Mouse (Mus musculus): ENCODE data around the gene AU040320. TPM values are rescaled to one million over a fixed set of nuclear protein-coding genes. Genes with fewer than 3 reads are reported as not detected.

Gene AU040320
- polyA plus RNA-seq, 1 experiment: 20.9 TPM

DNA sequence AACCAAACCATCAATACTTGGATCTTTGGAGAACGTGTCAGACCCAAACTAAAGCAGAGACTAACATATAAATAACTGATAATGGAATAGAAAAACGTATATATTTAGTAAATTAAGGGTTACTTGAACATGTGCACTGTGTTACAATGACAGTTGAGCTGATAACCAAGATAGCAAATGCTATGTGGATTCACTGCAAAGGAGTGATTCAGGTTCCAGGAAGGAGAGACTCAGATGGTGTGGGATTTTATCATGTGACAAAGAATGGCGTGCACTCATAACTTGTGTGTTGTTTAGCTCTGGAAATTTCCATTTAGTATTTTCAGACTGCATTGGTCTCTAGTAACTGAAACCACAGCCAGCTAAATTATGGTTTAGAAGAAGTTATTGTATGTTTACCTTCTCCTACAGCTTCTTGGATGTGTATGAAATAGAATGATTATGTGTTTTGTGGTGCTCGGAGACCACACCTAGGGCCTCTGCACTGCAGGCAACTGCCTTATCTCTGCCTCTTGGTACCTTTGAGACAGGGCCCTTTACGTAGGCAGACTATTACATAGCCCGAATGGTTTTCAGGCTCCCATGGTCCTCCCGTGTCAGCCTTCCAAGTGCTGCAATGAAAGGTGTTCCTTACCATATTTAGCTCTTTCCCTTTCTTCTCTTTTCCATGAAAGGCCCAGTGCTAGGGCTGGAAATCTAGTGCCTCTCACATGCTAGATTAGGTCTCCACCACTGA lies 53.5 kb downstream of the AU040320 start:
- TF ChIP-seq GATA1 (IDR thresholded peaks at IDR 0.05; ENCODE audit: low read length): no peak

DNA sequence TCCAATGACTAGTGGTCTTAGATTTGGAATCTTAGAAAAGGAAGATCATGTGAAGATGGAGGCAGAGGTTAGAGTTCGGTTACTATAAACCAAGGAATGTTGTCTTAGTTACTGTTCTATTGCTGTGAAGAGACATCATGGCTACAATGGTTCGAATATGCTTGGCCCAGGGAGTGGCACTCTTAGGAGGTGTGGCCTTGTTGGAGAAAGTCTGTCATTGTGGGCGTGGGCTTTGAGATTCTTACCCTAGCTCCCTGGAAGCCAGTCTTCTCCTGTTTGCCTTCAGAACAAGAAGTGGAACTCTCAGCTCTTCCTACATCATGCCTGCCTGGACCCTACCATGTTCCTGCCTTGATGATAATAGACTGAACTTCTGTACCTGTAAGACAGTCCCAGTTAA lies 57.2 kb downstream of the AU040320 start:
- TF ChIP-seq GATA1 (IDR thresholded peaks at IDR 0.05; ENCODE audit: low read length): no peak

DNA sequence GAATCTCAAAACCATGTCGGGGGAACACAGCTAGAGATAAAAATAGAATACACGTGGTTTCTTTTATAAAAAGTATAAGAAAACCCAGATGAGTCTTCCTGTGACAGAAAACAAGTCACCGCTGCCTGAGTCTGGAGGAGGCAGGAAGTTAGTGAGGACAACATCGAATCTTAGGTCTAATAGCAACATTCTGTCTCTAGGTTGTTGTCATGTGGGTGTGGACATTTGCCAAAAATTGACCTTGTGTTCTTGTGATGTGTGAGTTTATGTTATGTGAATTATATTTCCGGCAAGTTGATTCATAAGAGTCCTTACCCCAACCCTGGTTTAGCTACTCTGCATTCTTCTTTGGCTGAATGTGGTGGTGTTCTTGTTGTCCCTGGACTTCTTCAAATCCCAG lies 59.9 kb downstream of the AU040320 start:
- no peak for TF ChIP-seq GATA1 (IDR thresholded peaks at IDR 0.05; ENCODE audit: low read length)

DNA sequence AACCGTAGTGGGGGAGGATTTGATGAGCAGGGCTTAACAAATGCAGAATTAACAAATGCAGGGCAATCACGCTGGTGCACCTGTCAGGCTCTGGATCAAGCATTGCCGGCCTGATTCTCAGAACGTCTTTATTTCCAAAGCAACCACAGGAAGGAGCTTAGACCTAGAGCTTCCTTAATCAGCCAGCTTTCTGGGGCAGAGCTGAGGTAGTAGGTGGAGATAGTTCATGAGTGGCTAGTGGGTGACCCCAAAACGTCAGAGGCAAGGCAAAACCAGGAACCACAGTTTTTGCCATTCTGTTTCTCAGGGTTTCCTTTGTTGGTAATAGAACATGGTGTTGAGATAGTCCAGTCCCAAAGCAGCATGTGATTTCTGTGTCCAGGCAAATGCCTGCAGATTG lies 61.5 kb downstream of the AU040320 start:
- no peak for TF ChIP-seq GATA1 (IDR thresholded peaks at IDR 0.05; ENCODE audit: low read length)

DNA sequence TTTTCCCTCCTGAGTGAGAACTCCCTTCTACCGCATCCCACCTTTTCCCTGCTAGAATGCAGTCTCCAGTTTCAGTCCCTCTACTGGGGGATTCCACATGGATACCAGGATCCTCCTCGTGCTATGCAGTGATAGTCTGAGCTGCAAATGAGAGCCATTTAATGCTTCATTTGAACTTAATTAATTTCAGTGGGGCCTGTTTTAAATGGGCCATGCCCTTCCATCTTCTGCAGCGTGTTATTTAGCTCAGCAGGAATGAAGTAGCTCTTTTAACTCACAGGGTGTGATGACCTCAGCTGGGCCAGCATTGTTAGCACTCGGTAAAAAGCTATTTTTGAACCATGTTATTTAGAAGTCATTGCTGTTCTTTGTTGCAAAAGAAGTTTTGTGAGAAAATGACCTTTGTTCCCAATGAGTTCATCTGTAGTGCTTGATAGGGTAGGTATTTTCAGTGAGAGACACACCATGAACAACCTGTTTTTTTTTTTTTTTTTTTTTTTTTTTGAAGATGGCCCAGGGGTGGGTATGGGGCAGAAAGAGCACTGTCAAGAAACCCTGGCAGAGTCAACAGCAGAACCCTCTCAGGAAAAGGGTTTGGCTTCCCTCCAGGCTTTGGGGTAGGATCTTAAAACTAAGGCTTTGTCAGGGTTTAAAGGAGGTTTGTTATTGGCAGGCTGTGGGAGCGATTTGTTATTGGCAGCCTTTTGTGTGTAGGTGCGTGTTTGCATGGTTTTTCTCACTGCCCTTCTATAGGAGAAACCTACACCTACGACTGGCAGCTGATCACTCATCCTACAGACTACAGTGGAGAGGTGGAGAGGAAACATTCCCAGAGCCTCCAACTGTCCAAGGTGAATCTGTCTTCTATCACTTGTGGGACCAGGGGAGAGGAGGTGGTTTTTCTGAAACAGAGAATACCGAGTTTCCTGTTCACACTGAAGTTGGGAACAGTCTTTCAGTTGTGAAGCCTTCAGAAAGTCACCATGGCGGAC lies 69.8 kb downstream of the AU040320 start:
- no peak for TF ChIP-seq GATA1 (IDR thresholded peaks at IDR 0.05; ENCODE audit: low read length)

DNA sequence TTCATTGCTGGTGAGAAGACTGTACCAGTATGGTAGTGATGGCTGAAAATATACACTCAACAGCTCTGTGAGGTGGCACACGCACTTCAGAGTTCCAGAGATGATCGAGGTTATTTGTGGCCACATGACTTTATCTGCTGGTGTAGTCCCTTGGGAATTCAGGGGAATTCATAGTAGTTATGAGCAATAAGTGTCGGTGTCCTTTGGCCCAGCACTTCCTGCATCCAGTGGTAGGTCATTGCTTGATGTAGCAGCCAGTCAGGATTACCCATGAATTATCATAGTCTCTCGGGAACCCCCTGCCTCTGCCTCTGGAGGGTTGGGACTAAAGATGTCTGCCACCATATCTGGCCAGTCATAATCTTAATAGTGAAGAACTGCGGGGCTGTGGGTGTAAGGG lies 70.6 kb downstream of the AU040320 start:
- no peak for TF ChIP-seq GATA1 (IDR thresholded peaks at IDR 0.05; ENCODE audit: low read length)

DNA sequence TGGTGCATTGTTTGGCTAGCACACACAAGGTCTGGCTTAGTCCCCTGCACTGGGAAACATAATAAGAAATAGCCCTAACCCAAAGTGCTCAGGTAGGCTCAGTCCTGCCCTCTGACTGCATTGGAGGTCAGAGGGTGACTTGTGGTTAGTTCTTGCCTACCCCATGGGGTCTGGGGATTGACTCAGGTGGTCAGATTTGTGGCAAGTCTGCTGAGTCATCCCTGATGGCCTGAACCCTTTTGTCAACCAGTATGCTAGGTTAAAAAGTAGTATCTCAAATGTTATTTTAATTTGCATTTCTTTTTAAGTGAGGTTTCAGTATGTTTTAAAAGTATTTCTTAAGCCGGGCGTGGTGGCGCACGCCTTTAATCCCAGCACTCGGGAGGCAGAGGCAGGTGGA lies 77.8 kb downstream of the AU040320 start:
- TF ChIP-seq GATA1 (IDR thresholded peaks at IDR 0.05; ENCODE audit: low read length): no peak

DNA sequence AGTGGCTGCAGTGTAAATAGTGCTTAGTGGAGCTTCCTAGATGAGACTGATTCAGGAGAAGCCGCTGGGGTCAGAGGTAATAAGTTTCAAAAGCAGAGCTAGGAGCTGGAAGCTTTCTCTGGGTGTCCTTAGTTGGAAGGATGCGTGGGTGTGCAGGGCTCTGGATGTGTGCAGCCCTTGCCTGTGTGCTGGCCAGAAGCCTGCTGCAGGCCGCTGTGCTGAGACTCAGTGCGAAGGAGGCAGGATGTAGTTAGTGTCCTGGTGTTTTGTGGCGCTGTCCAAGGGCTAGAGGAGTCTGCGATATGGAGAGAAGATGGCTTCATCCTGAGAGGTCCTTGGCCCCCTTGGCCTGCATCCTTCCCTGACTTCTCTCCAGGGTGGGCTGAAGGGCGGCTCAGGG lies 85.5 kb downstream of the AU040320 start:
- TF ChIP-seq GATA1 (IDR thresholded peaks at IDR 0.05; ENCODE audit: low read length): no peak

DNA sequence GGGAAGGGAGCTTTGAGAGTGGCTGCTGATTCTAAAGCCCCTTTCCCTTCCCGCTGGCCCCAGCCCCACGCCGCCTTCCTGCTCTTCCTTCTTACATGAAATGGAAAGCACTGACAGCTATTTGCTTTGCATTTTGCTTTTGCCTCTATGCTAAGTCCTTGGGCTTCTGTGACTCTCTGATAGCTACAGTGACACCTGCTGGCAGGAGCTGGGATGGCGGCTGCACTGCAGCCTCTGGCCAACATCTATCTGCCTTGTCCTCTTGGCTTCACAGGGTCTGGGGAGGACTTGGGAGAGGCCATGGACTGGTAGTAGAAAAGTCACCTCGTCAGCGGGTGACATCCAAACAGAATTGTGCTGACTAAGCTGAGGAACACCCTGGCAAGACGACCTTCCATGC lies 86.5 kb downstream of the AU040320 start:
- TF ChIP-seq GATA1 (IDR thresholded peaks at IDR 0.05; ENCODE audit: low read length): no peak

DNA sequence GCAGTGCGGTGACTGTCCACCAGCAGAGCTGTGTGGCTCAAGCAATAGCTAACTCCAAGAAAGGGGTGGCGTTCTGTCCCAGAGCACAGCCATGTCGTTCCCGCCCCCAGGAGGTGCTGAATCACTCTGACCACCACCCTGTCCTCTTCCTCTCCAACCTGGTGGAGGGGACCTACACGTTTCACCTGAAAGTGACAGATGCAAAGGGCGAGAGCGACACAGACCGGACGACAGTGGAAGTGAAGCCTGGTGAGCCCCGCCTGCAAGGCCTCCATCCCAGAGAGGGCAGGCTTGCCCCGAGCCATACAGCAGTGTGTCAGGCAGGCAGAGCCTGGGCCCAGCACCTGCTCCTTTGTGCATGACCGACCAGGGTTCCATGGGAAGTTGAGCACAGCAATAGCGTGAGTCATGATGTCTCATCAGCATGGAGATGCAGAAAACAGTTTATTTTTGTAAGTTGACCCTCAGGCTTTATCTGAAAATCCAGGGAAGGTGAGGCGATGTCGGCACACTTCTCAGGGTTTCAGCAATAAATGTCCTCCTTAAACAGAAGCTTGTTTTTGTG lies 87.7 kb downstream of the AU040320 start:
- TF ChIP-seq GATA1 (IDR thresholded peaks at IDR 0.05; ENCODE audit: low read length): no peak

DNA sequence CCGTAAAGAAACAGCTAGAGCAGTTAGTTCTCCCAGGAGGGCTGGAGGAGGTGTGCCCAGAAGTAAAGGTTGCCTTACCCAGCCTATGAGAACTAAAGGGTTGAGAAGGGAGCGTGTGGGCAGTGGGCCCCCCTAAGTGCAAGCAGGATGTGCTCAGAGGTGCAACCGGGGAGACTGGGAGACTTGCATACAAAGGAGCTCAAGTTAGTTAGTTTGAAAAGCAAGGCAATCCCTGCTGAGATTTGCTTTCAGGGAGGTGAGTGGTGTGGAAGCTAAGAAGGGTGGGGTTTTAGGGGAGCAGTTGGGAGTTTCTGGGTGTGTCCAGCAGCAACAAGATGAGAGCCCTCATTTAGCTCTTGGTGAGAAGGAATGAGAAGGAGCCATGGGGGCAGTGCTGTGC lies 89.6 kb downstream of the AU040320 start:
- TF ChIP-seq GATA1 (IDR thresholded peaks at IDR 0.05; ENCODE audit: low read length): no peak

DNA sequence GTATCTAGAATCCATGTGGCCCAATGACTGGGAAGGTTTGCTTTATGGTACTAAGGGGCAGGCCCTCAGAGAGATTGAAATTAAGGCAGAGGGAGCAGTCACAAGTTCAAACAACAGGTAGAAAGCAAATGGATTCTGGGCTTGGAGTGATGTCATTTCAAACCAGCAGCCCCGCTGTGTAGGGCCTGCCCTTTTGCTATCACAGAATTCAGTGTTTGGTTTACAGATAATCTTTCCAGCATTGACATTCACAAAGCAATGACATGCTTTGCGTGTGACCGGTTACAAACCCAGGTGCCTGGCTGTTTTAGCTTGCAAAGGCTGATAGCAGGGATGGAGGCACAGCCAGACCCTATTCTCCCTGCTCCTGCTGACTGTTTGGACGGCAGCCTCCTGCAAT lies 92.3 kb downstream of the AU040320 start:
- TF ChIP-seq GATA1 (IDR thresholded peaks at IDR 0.05; ENCODE audit: low read length): no peak

DNA sequence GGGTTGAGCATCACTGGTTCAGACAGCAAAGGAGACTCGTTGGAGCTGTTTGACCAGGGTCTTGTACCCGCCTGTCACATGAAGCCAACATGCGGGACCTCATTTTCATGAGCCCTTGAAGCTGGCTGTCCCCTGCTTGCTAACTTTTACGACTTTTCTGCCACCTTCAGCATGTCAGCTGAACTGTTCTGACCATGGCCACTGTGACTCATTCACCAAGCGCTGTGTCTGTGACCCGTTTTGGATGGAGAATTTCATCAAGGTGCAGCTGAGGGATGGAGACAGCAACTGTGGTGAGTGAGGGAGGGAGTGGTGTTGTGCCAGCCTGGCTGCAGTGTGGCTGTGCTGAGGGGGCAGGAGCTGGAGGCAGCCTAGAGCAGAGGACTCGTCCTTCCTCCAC lies 93.6 kb downstream of the AU040320 start:
- TF ChIP-seq GATA1 (IDR thresholded peaks at IDR 0.05; ENCODE audit: low read length): no peak

DNA sequence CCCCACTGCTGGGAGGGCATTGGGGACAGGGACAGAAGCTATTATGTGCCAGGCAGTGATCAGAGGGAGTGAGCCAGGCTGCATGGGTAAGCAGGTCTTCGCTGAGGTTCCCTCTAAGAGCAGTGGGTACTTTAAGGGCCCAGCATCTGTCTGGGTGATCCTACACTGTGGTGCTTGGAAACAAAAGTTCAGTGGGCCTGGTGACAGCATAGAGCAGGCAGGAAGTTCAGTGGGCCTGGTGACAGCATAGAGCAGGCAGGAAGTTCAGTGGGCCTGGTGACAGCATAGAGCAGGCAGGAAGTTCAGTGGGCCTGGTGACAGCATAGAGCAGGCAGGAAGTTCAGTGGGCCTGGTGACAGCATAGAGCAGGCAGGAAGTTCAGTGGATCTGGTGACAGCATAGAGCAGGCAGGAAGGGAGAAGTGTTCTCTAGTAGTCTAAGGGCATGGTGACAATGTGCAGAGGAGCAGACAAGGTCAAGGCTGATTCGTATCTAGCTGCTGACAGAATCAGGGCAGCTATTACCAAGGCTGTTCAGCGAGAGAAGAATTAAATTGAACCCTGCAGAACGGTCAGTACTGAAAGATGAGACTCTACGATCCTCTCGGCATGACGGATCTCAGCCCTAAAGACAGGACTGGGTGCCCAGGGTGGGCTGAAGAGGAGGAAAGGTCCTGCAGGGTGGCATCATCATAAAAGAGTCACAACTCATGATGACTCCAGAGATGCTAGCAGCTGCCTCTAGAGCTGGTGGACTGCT lies 96.9 kb downstream of the AU040320 start:
- no peak for TF ChIP-seq GATA1 (IDR thresholded peaks at IDR 0.05; ENCODE audit: low read length)

DNA sequence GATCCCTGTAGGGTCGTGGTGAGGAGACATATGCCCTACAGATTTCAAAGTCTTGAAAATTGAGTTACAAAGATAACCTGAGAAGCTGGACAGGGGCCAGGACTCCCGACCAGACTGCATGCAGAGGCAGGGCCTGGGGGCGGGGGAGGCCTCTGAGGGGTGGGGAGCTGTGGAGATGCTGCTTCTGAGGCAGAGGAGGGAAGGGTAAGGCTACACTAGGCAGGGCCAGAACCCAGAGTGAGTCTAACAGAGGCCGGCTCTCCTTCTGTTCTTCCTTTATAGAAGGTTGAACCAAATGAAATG lies 97.4 kb downstream of the AU040320 start:
- no peak for TF ChIP-seq GATA1 (IDR thresholded peaks at IDR 0.05; ENCODE audit: low read length)

DNA sequence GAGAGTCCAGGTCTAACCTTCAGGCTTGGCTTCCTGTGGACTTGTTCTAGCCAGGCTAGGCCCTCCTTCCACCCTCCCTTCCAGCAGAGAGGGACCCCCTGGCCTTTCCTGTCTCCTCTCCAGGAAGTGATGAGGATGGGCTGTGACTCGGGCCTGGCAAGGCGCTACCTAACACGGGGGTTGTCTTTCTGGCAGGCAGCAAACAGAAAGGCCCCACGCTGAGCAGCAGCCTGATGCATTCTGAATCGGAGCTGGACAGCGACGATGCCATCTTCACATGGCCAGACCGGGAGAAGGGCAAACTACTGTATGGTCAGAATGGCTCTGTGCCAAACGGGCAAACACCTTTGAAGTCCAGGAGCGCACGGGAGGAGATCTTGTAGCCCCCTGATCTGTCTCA lies 99.6 kb downstream of the AU040320 start:
- TF ChIP-seq GATA1 (IDR thresholded peaks at IDR 0.05; ENCODE audit: low read length): no peak
